Mouse (Mus musculus): Measurements from ENCODE around the gene 1810049J17Rik. TPM values are rescaled to one million over a fixed set of nuclear protein-coding genes. Genes with fewer than 3 reads are reported as not detected.

Gene 1810049J17Rik
- polyA plus RNA-seq, 1 experiment from 2014 or later = 0.99 TPM

DNA sequence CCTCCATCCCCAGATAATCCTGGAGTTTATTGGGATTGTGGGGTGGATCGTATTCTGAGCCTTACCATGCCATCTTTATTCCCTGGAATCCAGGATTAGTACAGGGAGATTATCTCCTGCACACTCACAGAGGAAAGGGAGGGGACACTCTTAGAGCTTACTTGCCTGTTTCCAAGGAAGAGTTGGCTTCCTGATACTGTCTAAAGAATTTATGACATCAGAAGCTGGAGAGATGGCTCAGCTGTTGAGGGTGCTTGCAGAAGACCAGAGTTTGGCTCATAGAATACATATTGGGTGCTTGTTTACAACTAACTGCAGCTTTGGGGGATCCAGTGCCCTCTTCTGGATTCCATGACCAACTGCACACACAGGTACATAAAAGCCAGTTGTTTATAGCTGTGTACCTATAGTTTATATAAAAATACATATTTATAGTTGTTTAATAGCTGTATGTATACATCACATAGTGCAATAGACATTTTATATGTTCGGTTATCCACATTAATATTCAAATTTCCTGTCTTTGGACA, 32.6 kb upstream of the 1810049J17Rik start:
- Histone ChIP-seq H3K4me3 (ENCODE audit: low read depth, low read length) (no peak overlapping the region), H3K27ac (ENCODE audit: low read depth, low read length) (no peak overlapping the region), H3K4me1 (ENCODE audit: control insufficient read depth, insufficient read depth, low read length) (no peaks in the 10 kb centered on the region), H3K27me3 (ENCODE audit: control insufficient read depth, insufficient read depth, low read length) (no peaks in the 10 kb centered on the region), H3K36me3 (ENCODE audit: control insufficient read depth, insufficient read depth, low read length) (peaks cover 15% of the 10 kb centered on the region; the same call in 1 of the 2 replicates), H3K9me3 (ENCODE audit: control insufficient read depth, low read length) (no peaks in the 10 kb centered on the region), H3K4me2 (ENCODE audit: low read depth, low read length) (no peak overlapping the region), H3K9ac (replicated peaks; ENCODE audit: low read depth, low read length) (no peak overlapping the region)
- WGBS = 95% methylated on average over 2 of the region's 2 CpGs
- no peak for ATAC-seq (ENCODE audit: low read depth)

- no peaks in the 10 kb centered on the region for H3K4me1 ChIP-seq (ENCODE audit: control insufficient read depth, insufficient read depth, low read length)
- WGBS = 94% methylated on average over 7 of the region's 7 CpGs
- no peak overlapping the region for H3K27ac ChIP-seq (ENCODE audit: low read depth, low read length)
- no peaks in the 10 kb centered on the region for H3K27me3 ChIP-seq (ENCODE audit: control insufficient read depth, insufficient read depth, low read length)
- no peak overlapping the region for H3K9ac ChIP-seq (replicated peaks; ENCODE audit: low read depth, low read length)
- H3K9me3 ChIP-seq (ENCODE audit: control insufficient read depth, low read length) = no peaks in the 10 kb centered on the region
- ATAC-seq (ENCODE audit: low read depth) = 0 out of 2 replicates have a peak, but pooled peaks have one; percentile 60
- H3K4me3 ChIP-seq (ENCODE audit: low read depth, low read length) = no peak overlapping the region
- H3K4me2 ChIP-seq (ENCODE audit: low read depth, low read length) = no peak overlapping the region
- H3K36me3 ChIP-seq (ENCODE audit: control insufficient read depth, insufficient read depth, low read length) = peaks cover 16% of the 10 kb centered on the region; the same call in 1 of the 2 replicates
These were observed 29.8 kb upstream of the 1810049J17Rik start for GRCm38 (mm10) chr15:12351470-12351869.

DNA sequence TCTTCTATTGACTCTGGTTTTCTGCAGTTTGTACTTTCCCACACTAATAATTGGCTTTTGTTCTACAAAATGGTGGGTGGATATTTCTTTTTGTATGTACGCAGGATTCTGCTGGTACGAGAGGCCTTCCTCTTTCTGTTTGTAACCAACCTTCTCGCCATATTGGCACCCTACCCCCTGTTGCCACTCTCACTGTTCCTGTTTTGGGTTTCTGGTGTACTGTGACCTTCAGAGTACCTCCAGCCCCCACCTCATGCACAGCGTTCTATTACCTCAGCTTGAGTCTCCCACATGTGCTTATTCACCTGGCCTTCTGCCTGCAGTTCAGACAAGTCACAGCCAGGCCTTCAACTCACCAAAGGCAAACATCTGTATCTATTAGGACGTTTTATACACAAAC, 28.1 kb upstream of the 1810049J17Rik start:
- H3K9ac ChIP-seq (replicated peaks; ENCODE audit: low read depth, low read length) = no peak overlapping the region
- H3K9me3 ChIP-seq (ENCODE audit: control insufficient read depth, low read length) = no peaks in the 10 kb centered on the region
- no peak for ATAC-seq (ENCODE audit: low read depth)
- no peaks in the 10 kb centered on the region for H3K4me1 ChIP-seq (ENCODE audit: control insufficient read depth, insufficient read depth, low read length)
- no peak overlapping the region for H3K4me2 ChIP-seq (ENCODE audit: low read depth, low read length)
- WGBS = 94% methylated on average over 5 of the region's 5 CpGs
- no peak overlapping the region for H3K27ac ChIP-seq (ENCODE audit: low read depth, low read length)
- peaks cover 16% of the 10 kb centered on the region; the same call in 1 of the 2 replicates for H3K36me3 ChIP-seq (ENCODE audit: control insufficient read depth, insufficient read depth, low read length)
- no peak overlapping the region for H3K4me3 ChIP-seq (ENCODE audit: low read depth, low read length)
- no peaks in the 10 kb centered on the region for H3K27me3 ChIP-seq (ENCODE audit: control insufficient read depth, insufficient read depth, low read length)

GRCm38 (mm10) chr15:12348950-12349349, 27.3 kb upstream of the 1810049J17Rik start:
- ATAC-seq (ENCODE audit: low read depth) = no peak
- Histone ChIP-seq H3K4me1 (ENCODE audit: control insufficient read depth, insufficient read depth, low read length) (no peaks in the 10 kb centered on the region), H3K27ac (ENCODE audit: low read depth, low read length) (no peak overlapping the region), H3K9ac (replicated peaks; ENCODE audit: low read depth, low read length) (no peak overlapping the region), H3K4me2 (ENCODE audit: low read depth, low read length) (no peak overlapping the region), H3K9me3 (ENCODE audit: control insufficient read depth, low read length) (no peaks in the 10 kb centered on the region), H3K4me3 (ENCODE audit: low read depth, low read length) (no peak overlapping the region), H3K27me3 (ENCODE audit: control insufficient read depth, insufficient read depth, low read length) (no peaks in the 10 kb centered on the region), H3K36me3 (ENCODE audit: control insufficient read depth, insufficient read depth, low read length) (peaks cover 14% of the 10 kb centered on the region; the same call in 1 of the 2 replicates)
- WGBS = 90% methylated on average over 3 of the region's 3 CpGs

DNA sequence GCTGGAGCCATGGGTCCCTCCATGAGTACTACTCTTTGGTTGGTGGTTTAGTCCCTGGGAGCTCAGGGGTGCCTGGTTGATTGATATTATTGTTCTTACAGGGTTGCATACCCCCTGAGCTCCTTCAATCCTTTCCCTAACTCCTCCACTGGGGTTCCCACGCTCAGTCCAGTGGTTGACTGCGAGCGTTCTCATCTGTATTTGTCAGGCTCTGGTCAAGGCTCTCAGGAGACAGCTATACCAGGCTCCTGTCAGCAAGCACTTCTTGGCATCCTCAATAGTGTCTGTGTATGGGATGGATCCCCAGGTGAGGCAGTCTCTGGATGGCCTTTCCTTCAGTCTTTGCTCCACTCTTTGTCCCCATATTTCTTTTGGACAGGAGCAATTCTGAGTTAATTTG, 25.2 kb upstream of the 1810049J17Rik start:
- no peak overlapping the region for H3K4me2 ChIP-seq (ENCODE audit: low read depth, low read length)
- WGBS = 95% methylated on average over 3 of the region's 3 CpGs
- H3K27me3 ChIP-seq (ENCODE audit: control insufficient read depth, insufficient read depth, low read length) = no peaks in the 10 kb centered on the region
- H3K4me3 ChIP-seq (ENCODE audit: low read depth, low read length) = no peak overlapping the region
- H3K9ac ChIP-seq (replicated peaks; ENCODE audit: low read depth, low read length) = no peak overlapping the region
- peaks cover 3% of the 10 kb centered on the region; the same call in 1 of the 2 replicates for H3K36me3 ChIP-seq (ENCODE audit: control insufficient read depth, insufficient read depth, low read length)
- H3K4me1 ChIP-seq (ENCODE audit: control insufficient read depth, insufficient read depth, low read length) = no peaks in the 10 kb centered on the region
- no peak for ATAC-seq (ENCODE audit: low read depth)
- no peaks in the 10 kb centered on the region for H3K9me3 ChIP-seq (ENCODE audit: control insufficient read depth, low read length)
- H3K27ac ChIP-seq (ENCODE audit: low read depth, low read length) = no peak overlapping the region

- Histone ChIP-seq H3K27ac (ENCODE audit: low read depth, low read length) (no peak overlapping the region), H3K9me3 (ENCODE audit: control insufficient read depth, low read length) (no peaks in the 10 kb centered on the region)
- ATAC-seq (ENCODE audit: low read depth) = 0 out of 2 replicates have a peak, but pooled peaks have one; percentile 44
These were observed 19.7 kb upstream of the 1810049J17Rik start for GRCm38 (mm10) chr15:12341401-12341758.

DNA sequence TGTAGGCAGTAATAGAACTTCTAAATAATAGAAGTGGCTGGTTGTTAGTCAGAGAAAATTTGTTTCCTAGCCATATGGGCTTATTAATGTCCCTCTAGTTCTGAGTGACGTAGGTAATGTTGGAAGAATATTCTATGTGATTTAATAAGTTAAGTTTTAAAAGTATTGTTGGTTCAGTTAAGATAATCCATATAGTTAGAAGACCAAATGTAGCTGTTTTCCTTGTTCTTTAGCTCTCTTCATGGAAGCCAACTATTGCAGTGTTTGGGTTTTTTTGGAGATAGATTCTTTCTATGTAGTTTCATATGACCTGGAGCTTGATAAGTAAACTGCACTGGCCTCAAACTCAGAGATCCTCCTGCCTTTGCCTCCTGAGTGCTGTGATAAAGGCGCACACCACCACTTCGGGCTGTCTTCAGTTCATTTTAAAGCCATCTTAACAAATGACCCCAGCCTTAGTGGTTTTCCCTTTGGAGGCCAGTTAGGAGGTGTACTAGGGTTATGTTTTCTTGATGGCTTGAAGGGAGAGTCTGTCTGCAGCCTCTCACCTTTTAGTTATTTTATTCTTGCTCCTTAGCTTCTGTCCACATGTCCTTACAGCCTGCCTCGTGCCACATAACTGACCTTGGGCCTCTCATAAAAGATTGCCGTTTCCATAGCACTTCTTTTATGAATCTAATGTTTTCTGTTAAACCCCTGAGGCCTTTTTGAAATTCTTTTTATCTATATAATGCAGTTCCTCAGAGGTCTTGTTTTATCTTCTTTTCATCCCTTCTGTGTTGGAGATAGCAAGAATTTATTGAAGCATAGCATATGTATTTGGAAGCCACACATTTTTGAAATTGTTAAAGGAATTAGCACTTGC, 19.1 kb upstream of the 1810049J17Rik start:
- no peak overlapping the region for H3K27ac ChIP-seq (ENCODE audit: low read depth, low read length)

More at GRCm38 (mm10) chr15:12341401-12341758, 19.7 kb upstream of the 1810049J17Rik start:
- H3K9ac ChIP-seq (replicated peaks; ENCODE audit: low read depth, low read length) = no peak overlapping the region
- H3K27me3 ChIP-seq (ENCODE audit: control insufficient read depth, insufficient read depth, low read length) = no peaks in the 10 kb centered on the region
- H3K4me3 ChIP-seq (ENCODE audit: low read depth, low read length) = no peak overlapping the region
- 17% methylated on average over 4 of the region's 4 CpGs for WGBS
- H3K4me1 ChIP-seq (ENCODE audit: control insufficient read depth, insufficient read depth, low read length) = no peaks in the 10 kb centered on the region
- H3K36me3 ChIP-seq (ENCODE audit: control insufficient read depth, insufficient read depth, low read length) = no peaks in the 10 kb centered on the region; the same call in 1 of the 2 replicates
- no peak overlapping the region for H3K4me2 ChIP-seq (ENCODE audit: low read depth, low read length)

GRCm38 (mm10) chr15:12337779-12338137, 16.1 kb upstream of the 1810049J17Rik start:
- WGBS = 80% methylated on average over 3 of the region's 3 CpGs
- Histone ChIP-seq H3K9me3 (ENCODE audit: control insufficient read depth, low read length) (no peaks in the 10 kb centered on the region), H3K36me3 (ENCODE audit: control insufficient read depth, insufficient read depth, low read length) (no peaks in the 10 kb centered on the region), H3K9ac (replicated peaks; ENCODE audit: low read depth, low read length) (no peak overlapping the region), H3K4me1 (ENCODE audit: control insufficient read depth, insufficient read depth, low read length) (no peaks in the 10 kb centered on the region), H3K27me3 (ENCODE audit: control insufficient read depth, insufficient read depth, low read length) (no peaks in the 10 kb centered on the region), H3K4me2 (ENCODE audit: low read depth, low read length) (no peak overlapping the region), H3K4me3 (ENCODE audit: low read depth, low read length) (no peak overlapping the region), H3K27ac (ENCODE audit: low read depth, low read length) (no peak overlapping the region)
- ATAC-seq (ENCODE audit: low read depth) = no peak

More for the DNA sequence above, 19.1 kb upstream of the 1810049J17Rik start:
- Histone ChIP-seq H3K27me3 (ENCODE audit: control insufficient read depth, insufficient read depth, low read length) (no peaks in the 10 kb centered on the region), H3K36me3 (ENCODE audit: control insufficient read depth, insufficient read depth, low read length) (no peaks in the 10 kb centered on the region; the same call in 1 of the 2 replicates), H3K4me1 (ENCODE audit: control insufficient read depth, insufficient read depth, low read length) (no peaks in the 10 kb centered on the region), H3K4me3 (ENCODE audit: low read depth, low read length) (no peak overlapping the region), H3K4me2 (ENCODE audit: low read depth, low read length) (no peak overlapping the region), H3K9ac (replicated peaks; ENCODE audit: low read depth, low read length) (no peak overlapping the region), H3K9me3 (ENCODE audit: control insufficient read depth, low read length) (no peaks in the 10 kb centered on the region)
- ATAC-seq (ENCODE audit: low read depth) = no peak
- WGBS = 54% methylated on average over 5 of the region's 5 CpGs

All from neural tube, embryonic 14.5 days (tissue).